Mouse (Mus musculus): Measurements from ENCODE around the gene Zfp51.
"Not testable (repeated sequence)": the region's sequence is repeated elsewhere in the genome, so short reads cannot be mapped to it uniquely, and the experiment has no call there.

Gene Zfp51

DNA sequence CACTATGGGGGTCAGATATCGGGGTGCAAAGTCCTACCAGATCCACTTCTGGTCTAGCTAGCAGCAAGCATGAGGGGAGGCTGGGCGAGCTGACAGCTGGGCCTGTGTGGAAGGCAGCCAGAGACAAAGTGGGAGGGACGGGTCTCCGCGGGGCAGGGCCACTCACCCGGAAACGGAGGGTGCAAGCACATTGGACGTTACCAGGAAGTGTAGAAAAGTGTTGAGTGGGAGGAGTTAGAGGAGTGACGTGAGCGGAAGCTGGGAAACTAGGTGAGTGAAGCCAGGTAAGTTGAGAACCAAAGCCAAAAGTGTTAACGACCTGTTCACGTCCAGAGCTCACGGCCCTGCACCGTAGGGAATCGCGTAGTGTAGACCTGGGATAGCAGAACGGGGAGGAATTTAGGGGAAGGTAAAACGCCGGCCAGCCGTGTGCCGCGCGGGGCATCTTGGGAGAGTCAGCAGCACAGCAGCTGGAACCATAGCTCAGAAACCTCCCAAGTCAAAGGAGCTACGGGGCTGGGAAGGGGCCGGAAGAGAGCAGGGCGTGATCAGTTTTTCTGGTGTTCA is at the start of gene Zfp51:
TSS of gene Zfp51 (plus strand) at position 237 of the 567 bp plus-strand sequence.
- DNase-seq (ENCODE audit: low spot score) = peak; percentile 93

DNA sequence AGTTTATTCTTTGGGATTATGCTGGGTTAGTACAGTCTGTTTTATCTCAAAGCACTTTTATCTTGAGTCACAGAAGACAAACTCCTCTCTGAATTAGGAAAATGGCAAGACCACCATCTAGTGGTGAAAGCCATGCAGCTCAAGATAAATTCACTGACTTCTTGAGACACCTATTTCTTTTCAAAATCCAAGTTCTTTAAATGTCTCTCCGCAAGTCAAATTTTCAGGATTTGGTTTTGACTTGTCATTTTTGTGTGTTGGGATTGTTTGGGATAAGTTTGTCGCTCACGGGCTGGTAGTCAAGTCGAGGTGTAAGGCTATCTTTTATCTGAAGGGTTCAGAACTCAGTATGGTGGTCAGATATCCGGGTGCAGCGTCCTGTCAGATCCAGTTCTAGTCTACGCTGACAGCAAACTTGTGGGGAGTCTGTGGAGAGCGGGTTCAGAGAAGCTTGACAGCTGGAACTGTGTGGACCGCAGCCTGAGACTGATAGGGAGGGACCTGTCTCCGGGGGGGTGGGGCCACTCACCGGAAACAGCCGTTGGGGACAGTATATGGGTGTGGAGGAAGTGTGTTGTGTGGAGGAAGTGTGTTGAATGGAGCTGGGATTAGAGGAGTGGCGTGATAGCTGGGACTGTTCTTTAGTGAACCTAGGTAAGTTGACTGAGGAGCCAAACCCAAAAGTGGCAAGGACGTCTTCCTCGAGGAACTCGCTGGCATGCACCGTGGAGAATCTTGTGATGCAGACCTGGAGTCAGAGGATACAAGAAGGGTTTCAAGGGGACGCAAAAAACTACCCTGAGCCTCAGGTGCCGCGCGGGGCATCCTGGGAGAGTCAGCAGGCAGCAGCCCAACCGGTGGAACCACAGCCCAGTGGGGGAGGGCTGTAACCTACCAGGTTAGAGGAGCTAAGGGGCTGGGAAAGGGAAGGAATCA is 27.2 kb upstream of the Zfp51 start, which contains the start of gene Zfp54:
TSS of gene Zfp54 (plus strand) at position 564 of the 936 bp plus-strand sequence.
- peak; percentile 83 for DNase-seq (ENCODE audit: low spot score)

DNA sequence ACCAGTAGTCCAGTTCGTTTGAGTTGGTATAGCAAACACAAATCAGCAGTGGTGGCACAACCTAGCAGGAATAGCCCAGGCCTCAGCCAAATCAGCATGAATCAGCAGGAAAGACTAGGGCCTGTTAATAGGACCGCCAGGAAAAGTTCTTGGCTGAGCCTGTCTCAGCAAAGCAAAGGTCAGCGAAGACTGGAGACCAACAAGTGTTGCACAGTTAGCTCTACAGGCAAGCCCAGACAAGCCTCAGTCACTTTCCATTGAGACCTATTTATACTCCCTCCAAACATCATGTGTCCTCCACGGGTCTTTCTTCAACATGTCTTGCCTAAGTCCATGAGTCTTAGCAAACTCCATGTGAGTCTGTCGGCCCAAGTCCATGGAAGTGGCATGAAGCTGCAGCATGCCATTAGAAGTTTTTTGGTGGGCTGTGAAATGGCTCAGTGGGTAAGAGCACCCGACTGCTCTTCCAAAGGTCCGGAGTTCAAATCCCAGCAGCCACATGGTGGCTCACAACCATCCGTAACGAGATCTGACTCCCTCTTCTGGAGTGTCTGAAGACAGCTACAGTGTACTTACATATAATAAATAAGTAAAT is 11.3 kb upstream of the Zfp51 start:
- peak; percentile 46 for DNase-seq (ENCODE audit: low spot score)

DNA sequence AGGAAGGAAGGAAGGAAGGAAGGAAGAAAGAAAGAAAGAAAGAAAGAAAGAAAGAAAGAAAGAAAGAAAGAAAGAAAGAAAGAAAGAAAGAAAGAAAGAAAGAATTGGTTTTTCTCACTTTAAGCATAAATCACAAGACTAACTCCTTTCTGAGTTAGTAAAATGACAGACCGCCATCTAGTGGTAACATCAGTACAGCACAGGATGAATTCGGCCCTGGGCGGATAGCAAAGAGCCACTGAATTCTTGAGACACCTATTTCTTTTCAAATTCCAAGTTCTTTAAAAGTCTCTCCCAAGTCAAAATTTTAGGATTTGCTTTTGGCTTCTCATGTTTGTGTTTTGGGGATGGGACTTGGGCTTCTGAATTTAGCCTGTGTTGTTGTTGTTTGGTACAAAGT is 505 bp upstream of the Zfp51 start:
- DNase-seq (ENCODE audit: low spot score) = peak; percentile 70

DNA sequence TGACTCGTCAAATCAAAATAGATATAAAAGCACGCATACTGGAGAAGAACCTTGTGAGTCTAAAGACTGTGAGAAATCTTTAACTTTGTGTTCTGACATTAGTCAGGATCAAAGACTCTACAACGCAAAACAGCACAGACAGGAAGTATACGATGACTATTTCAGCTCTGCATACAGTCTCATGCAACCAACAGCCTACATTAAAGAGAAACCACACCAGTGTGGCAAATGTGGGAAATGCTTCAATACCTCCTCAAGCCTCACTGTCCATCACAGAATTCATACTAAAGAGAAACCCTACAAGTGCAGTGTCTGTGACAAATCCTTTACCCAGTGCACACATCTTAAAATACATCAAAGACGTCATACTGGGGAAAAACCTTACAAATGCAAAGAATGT is 13.4 kb downstream of the Zfp51 start:
- no peak for DNase-seq (ENCODE audit: low spot score)

DNA sequence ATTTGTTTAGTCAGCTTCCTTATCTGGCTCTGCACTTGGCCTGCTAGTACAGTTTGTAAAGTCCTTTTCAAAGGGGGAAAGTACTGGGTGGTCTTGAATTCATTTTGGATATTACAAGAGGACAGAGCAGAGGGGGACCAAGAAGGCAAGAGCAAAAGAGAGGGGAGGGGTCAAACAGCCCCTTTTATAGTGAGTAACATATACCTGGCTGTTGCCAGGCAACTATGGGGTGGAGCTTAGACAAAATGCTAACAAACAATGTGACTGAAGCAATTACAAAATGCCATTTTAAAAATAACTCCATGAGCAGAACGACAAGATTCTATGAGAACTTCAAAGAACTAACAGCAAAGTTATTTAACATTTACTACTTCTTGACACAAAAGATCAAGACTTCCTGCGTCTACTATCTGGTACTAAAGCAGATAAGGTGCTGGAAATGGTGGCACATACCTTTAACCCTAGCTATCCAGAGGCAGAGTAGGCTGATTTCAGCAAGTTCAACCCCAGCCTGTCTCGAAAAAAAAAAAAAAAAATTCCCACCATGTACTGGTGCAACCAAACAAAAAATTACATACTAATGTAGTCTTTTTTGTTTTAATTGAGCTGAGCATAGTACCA is 22.0 kb downstream of the Zfp51 start:
- DNase-seq (ENCODE audit: low spot score) = no peak

DNA sequence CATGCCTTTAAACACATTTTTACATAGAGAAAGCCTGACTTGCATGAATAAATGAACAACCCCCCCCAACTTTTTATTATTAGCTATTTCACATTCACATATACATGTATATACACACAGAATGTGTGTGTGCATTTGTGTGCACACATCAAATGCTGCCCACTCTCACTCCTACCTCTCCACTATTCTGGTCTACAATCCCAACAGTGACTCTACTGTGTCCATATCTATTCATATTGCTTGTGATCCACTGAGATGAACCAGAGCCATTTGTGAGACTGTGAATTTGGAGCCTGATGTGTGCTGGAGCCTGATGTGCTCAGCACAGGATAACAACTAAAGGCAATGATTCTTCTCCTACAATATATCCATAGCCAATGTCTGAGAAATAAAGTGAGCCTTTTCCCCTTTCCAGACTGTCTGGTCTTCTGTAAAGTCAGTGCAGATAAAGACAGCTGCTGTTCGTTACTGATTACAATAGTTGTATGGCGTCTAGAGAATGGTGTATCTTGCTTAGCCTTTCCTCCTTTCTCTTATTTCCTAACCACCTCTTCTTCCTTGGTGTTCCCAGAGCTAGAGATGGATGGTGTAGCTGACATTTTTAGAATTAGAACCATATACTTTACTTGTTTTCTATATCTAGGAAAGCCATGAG is 22.6 kb downstream of the Zfp51 start:
- no peak for DNase-seq (ENCODE audit: low spot score)

DNA sequence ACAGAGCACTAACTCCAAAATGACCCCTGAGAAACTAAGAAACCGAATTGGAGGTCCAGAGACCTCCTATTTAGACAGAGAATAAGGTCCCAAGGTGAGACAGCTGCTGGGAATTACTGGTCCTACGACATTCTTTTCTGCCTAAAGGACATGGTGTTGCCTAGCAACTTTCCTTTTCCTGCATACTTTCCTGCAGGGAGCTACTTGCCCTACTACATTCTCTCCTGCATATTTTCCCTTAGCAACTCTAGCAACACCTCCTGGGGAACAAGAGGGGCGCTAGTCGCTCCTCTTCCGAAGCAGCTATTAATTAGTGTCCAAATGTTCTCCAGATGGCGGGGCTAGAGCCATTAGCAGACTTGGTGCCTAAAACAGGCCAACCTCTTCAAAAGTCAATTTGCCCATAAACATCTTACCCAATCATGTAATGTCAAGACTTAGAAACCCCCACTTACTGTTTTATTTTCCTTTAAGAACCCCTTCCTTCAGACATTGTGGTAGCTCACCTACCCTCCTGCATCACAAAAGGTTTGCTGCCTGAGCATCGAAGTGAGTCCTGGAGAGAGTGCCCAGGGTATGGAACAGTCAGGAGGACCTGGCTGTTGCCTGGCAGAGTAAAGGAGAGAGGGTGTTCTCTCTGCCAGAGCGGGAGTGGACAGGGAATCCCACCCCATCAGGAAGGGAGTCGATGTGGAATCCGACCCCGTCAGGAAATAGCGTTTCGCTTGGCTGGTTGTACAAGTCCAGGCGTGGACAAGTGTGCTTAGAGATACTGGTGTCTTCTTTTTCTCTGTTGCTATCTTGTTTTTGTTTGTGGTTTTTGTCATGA is 23.4 kb downstream of the Zfp51 start:
- DNase-seq (ENCODE audit: low spot score) = peak; percentile 28

DNA sequence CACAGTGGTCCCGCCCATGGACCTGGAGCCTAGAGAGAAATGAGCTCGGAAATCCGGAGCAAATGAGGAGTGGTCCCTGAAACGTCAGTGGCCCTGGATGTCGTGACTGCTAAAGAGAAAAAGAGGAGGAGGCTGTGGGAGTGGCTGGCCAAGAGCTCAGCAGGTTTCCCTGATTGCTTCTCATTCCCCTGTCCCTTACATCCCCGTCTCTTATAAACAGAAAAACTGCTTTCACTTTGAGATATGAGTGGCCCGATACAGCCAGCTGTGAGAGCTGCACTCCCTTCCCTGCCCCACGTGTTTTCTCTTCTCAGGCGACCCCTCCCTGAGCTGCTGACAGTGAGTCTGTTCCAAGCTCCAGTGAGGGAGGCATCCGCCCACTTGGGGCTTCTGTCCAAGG is 24.6 kb downstream of the Zfp51 start:
- DNase-seq (ENCODE audit: low spot score) = not testable (repeated sequence)

DNA sequence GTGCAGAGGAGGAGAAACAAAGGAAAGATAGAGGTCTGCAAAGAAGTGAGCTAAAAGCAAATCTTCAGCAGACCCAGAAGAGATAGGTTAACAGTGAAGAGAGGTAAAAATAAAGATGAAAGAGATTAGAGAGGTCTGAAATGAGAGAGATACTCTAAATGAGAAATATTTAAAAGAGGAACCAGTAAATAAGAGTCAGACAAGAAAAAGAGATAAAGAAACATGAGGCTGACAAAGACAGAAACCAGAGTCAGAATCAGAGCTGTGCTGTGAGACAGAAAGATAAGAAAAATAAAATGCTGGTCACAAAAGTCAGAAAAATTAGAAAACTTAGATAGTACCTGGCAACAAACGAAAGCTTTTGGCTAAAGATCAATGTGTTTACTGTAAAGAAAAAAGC is 25.1 kb downstream of the Zfp51 start:
- DNase-seq (ENCODE audit: low spot score) = not testable (repeated sequence)

DNA sequence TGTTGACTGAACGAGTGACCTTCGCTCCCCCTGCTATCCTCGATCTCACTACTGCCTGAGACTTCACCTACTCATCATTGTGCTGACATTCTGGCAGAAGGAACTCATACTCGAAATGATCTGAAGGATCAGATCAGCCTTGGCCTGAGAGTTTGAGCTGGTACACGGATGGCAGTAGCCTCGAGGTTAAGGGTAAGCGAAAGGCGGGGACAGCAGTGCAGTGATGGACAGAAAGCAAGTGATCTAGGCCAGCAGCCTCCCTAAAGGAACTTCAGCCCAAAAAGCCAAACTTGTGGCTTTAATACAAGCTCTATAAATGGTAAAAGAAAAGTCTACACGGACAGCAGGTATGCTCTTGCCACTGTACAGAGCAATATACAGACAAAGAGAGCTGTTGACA is 26.2 kb downstream of the Zfp51 start:
- not testable (repeated sequence) for DNase-seq (ENCODE audit: low spot score)

DNA sequence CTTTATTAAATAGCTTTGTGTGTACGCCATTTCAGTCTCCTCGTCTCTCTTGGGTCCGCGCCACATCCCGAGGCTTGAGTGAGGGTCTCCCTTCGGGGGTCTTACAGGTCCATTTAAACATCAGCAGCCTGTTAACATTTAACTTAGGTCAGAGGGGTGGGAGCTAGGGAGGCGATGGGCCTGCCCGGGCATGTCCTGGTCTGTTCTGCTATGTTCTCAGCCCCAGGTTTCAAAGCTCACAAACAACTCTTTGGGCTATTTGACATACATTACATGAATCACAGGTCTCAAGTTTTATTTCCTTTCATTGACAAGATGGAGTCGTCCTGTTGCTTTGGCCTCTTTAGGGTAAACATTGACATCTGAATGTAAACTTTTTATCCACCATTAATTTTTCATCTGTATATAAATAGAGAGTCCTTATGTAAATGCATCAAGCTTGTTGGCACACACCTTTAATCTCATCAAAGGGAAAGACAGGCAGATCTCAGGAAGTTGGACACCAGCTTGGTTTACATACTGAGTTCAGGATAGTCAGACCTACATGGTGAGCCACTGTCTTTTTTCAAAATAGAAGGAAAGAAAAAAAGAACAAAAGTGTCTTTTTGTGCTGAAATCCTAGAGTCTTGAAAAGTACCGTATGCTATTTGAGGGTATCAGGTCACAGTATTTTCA is 28.1 kb downstream of the Zfp51 start:
- not testable (repeated sequence) for DNase-seq (ENCODE audit: low spot score)

DNA sequence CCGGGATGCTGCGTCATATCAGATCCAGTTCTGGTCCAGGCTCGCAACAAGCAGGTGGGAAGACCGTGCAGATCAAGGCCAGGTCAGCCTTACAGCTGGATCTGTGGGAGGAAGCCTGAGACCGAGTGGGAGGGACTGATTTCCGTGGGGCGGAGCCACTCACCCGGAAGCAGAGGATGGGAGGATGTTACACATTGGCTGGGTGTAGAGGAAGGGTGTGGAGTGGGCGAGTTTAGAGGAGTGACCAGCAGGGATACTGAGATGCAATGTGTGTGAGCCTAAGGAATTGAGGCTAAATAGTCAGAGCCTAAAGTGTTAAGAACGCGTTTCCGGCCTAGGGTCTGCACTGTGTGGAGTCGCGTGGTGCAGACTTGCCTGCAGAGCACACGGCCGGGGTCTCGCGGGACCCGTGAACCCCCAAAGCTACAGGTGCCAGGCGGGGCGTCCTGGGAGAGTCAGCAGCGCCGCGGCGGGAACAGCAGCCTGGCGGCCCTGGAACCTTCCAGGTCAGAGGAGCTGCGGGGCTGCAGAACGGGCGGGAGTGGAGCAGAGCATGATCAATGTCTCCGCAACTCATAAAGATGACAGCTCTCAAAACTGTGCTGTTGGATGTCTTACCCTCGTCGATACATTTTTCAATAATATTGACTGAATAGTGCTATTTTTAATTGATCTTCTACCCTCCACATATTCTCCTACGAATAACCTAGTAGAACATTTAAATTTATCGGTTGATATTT is 38.8 kb downstream of the Zfp51 start, which contains the start of gene Zfp53:
TSS of gene Zfp53 (plus strand) at position 239 of the 740 bp plus-strand sequence.
- DNase-seq (ENCODE audit: low spot score) = peak; percentile 91

DNA sequence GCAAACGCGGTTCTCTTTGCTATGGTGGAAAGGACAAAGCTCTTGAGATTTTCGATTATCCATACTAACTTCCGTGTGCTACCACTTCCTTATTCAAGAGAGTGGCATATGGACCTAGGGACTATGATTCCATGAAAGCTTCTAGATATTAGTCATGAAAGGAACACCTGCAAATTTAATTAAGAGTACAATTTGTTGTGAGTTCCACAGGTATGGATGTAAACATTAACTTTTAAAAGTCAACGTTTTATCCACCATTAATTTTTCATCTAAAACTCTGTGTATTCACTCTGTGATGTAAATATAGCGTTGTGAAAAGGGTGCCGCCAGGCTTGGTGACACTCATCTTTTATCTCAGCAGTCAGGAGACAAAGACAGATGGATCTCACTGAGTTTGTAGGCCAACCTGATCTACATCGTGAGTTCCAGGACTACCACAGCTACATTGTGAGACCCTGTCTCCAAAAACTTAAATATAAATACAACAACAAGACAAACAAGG is 39.4 kb downstream of the Zfp51 start:
- no peak for DNase-seq (ENCODE audit: low spot score)

DNA sequence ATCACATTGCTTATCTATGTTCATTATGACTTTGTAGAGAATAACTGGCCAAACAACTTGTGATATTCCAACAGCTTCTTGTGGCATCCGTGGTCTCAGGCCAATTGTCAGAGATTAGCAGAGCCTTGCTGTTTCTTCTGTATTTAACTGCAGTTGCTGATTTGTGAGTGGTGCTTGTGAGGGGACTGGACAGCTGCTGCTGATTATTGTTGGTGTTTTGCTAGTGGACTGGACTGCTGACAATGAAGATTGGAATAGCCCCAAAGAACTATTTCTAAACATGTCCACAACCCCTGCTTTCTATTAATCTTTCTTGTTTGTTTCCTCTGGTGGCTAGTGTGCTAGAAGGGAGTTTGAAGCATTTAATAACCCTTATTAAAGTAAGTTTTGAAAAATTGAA is 51.2 kb downstream of the Zfp51 start:
- no peak for DNase-seq (ENCODE audit: low spot score)

DNA sequence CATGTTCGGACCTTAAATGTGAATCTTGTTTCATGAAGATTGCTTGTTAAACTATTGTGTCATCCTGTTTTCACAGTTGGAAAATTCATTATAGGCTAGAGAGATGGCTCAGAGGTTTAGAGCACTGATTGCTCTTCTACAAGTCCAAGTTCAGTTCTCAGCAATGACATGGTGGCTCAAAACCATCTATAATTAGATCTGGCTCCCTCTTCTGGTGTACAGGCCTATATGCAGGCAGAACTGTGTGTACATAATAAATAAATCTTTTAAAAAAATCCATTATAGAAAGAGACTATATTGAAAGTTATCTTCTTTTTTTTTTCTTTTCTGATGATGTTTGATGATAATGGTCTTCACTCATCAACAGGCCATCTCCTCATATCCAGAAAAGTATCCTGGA is 54.4 kb downstream of the Zfp51 start:
- no peak for DNase-seq (ENCODE audit: low spot score)

DNA sequence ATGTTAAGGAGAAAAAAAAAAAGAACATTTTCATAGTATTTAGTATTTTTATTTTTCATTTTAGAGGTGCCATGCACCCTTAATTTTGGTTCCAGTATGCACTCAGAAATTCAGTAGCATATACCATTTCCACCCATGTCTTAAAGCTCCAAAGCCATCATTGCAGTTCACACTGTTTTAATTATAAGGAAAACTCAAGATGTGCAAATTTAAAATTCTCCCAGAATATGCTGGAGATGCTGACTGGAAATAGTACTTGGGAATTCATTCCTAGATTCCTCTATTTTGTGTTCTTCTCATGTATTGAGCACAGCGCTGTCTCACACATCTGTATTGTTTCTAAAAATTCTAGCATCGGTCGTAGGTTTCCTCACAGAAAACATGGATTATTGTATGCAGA is 56.1 kb downstream of the Zfp51 start:
- DNase-seq (ENCODE audit: low spot score) = no peak

DNA sequence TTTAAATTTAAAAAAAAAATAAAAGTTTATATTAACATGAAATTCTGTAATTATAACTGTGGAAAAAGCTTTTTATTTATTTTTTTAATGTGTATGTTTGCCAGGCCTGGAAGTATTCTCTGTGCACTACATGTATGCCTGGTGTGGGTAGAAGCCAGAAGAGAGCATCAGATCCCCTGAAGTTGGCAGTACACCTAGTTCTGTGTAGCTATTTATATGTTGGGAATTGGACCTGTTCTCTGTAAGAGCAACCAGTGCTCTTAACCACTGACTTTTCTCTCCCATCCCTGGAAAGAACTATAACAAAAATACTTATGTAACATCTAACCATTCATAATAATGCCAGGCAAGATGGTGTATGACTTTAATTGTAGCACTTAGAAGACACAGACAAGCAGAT is 59.6 kb downstream of the Zfp51 start:
- DNase-seq (ENCODE audit: low spot score) = no peak
